Mouse (Mus musculus) heart, postnatal 25 days (tissue): ENCODE measurements around the gene Mrpl4. TPM values are rescaled to one million over a fixed set of nuclear protein-coding genes. Genes with fewer than 3 reads are reported as not detected.
A peak's percentile ranks its signal among the peaks of the same experiment; 100 is the strongest.

ENCODE experiments used
- DNase-seq: peaks from one replicate; pipeline ENCODE4 v3.0.0; 2022; ENCODE audit warnings: low spot score
- intact Hi-C: fragments of 180-260 bp; cut with DNase I; formaldehyde crosslinking; loops from one replicate; pipeline ENCODE4 v1.15.1; 2025
- total RNA-seq, 2 experiments: library from RNA; stranded (reverse); gene quantifications; 2 replicates each; pipeline ENCODE4 v1.2.3; 2021

Gene Mrpl4
- total RNA-seq, 2 experiments from 2014 or later = 143 to 144 TPM

DNA sequence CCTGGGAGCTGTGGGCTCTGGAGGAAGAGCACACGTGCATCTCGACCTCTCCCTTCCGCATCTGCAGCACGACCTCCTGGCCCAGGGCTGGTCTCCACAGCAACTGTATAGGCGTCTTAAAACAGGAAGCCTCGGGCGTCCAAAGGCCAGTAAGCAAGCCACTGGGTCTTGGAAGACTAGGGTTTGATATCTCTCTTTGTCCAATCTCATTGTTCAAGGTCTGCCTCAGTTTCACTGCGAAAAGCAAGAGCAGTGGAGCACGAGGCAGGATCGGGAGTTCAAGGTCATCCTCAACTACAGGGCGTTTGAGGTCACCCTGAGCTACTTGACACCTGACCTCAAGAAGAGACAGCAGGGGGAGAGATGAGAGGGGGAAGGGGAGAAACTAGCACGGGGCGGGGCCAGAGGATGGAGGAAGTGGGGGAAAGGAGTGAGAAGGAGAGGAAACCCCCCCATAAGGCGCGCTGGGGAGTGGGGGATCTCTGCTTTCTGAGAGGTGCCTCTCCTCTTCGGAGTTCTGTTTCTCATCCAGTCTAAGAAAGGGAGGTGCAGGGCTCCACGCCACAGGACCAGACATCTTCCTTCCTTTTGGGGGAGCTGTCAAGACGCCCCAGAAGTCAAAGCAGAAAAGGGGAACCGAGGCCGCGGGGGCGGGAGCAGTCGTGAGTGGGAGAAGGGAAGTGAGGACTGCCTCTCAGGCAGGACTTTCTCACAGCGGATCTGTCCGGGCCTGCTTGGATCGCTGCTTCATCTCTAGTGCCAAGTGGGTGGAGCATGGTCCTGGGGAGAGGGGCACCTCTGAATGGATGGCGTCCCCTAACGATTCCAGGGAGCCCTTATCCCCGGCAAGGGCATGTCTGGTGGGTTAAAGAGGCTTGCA is 12.4 kb downstream of the Mrpl4 start:
- peak; percentile 69 for DNase-seq
- intact Hi-C loops = no loop called here

DNA sequence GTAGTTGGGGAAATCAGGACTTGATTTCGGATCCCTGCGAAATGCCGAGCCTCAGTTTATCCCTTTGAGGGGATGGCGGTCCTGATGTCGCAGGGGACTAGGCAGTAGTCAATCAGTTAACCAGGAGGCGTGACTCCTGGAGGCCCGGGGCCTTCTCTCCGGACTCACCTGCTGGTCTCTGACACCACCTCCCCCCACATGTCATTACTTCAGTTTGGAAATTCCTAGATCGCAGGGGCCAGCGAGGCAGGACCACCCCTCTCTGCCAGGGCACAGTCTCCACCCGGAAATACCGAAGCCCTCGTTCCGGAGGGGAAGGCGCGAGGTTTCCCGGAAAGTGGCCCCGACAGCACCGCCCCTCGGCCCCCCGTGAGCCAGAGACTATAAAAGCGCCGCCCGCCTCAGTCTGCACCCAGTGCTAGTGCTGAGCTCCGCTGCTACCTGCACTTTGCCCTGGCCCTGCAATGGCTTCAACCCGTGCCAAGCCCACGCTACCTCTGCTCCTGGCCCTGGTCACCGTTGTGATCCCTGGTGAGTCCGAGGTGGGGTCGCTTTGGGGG is 13.1 kb downstream of the Mrpl4 start, which contains the start of gene Icam1:
TSS of gene Icam1 (plus strand) at position 415 of the 560 bp plus-strand sequence.
- intact Hi-C loops = no loop called here
- DNase-seq = peak; percentile 71

DNA sequence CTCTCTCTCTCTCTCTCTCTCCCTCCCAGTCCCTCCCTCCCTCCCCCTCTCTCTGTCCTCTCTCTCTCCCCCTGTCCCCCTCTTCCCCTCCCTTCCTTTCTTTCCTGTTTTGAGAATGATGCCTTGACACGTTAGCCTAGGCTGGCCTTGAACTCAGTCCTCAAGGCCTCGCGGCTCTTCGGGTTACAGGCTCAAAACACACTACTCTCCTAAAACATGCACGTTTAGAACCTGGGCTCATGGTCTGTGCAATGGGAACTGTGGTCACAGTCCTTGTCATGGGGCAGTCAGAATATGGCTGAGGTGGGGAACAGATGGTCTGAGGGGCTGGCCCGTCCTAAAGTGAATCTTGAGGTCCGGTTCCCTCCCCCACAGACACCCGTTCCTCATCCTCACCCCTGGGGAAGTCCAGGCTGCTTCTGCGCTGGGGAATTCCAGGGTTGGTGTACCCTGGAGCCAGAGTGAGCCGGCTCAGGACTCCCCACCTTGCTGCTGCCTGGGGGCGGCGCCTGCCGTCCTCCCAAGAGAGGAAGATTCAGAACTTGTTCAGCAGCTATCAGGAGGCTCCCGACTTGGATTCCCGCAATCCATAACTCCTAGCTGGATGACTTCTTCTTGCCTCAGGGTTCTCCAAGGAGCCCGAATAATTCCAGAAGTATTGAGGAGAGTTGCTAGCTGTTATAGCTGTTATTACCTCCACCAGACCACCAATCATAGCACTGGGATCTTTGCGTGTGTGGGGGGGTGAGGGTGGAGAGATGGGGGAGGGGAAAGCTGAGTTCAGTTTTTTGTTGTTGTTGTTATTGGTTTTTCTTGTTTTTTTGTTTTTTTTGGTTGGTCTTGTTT is 14.0 kb downstream of the Mrpl4 start:
- intact Hi-C loops = no loop called here
- DNase-seq = no peak

DNA sequence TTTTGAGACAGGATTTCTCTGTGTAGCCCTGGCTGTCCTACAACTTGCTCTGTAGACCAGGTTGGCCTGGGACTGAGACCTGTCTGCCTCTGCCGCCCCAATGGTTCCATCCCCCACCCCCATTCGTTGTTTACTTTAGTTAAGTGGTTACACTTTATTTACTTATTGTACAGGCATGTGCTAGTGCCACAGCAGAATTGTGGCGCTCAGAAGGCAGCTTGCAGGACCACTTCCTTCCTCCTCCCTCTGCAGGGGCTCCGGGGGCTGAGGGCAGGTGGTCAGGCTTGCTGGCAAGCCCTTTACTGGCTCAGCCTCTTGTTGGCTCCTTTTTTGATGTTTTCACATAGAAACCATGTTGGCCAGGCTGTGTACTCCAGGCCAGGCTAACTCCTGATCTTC is 14.6 kb downstream of the Mrpl4 start:
- DNase-seq = no peak
- intact Hi-C loops = no loop called here

DNA sequence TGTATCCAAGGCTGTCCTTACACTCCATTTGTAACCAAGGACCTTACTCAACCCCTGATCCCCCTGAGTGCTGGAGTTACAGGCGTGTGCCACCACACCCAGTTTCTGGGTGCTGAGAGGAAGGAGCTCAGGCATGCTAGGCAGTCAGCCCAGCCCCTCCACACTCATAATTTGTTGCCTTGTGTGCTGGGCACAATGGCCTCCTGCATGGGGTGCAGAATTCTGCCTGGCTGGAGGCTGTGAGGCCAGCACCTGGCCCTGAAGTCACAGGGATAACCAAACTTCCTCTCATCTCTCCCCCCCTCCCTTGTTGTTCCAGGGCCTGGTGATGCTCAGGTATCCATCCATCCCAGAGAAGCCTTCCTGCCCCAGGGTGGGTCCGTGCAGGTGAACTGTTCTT is 16.1 kb downstream of the Mrpl4 start:
- no peak for DNase-seq
- intact Hi-C loops = no loop called here

DNA sequence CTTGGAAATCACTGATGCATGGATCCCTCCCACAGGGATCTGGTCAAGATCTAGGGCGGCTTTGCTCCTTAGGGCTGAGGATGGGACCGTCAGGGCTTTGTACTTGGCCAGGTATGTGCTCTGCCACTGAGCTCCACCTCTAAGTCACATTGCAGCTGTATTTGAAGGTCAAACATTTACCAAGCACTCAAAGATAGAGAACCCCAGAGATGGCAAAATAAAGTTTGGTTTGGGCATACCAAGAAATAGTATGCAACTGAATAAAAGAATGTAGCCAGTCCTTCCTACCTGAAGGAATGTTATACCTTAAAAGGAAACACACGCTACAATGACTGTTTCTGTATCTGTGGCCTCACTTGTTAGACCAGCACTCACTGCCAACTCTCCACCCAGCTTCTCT is 18.8 kb downstream of the Mrpl4 start:
- intact Hi-C loops = no loop called here
- DNase-seq = no peak

DNA sequence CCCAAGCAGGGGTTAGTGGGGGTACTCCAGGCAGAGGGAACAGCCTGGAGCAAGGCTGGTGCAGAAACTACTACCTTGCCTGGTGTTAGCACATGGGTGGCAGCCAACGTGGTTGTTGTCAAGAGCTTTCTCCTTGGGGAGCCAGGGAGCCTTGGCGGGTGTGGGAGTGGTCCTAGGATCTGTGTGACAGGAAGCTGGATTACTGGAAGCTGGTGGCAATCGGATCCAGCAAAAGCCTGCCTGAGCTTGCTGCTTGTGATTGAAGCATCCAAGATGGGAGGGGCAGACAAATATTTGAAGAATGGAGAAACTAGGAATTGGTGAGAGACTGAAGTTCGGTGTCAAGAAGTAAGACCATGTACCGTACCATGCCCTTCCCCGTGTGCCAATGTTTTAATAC is 19.8 kb downstream of the Mrpl4 start:
- DNase-seq = no peak
- intact Hi-C loops = no loop called here

DNA sequence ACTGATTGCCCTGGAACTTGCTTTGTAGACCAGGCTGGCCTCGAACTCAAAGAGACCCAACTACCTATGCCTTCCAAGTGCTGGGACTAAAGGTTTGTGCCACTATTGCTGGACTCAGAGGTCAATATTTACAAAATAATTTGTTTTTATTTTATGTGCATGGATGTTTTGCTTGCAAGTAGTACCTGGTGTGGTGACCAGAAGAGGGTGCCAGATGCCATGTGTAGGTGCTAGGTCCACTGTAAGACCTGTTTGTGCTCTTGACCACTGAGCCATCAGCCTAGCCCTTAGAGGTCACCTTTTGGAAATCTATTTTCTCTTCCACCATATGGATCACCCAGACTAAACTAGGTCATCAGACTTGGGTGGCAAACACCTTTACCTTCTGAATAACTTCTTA is 20.2 kb downstream of the Mrpl4 start:
- intact Hi-C loops = no loop called here
- no peak for DNase-seq

DNA sequence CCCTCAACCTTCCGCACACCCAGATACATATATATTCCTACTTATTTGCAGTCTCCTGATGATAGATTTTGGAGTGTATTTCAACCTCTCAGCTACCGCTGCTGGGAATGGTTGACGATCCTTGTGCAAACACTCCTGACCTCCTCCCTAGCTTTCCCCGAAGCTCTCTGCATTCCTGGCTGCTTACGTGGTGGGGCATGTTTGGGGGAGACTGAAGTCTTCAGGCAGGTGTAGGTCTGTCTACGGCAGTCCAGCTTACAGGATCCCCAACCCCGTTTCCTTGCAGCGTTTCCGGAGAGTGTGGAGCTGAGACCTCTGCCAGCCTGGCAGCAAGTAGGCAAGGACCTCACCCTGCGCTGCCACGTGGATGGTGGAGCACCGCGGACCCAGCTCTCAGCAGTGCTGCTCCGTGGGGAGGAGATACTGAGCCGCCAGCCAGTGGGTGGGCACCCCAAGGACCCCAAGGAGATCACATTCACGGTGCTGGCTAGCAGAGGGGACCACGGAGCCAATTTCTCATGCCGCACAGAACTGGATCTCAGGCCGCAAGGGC is 22.8 kb downstream of the Mrpl4 start:
- no peak for DNase-seq
- intact Hi-C loops = no loop called here

DNA sequence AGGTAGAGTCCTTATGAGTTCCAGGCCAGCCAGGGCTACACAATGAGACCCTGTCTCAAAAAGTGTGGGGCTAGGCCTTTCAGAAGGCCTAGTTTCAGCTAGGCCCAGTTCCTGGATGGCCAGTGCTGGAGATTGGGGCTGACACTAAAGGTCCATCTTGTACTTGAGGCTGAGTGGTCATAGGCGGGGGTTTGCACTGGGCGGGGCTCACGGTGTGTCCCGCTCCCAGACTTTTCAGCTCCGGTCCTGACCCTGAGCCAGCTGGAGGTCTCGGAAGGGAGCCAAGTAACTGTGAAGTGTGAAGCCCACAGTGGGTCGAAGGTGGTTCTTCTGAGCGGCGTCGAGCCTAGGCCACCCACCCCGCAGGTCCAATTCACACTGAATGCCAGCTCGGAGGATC is 24.3 kb downstream of the Mrpl4 start:
- intact Hi-C loops = no loop called here
- DNase-seq = no peak

DNA sequence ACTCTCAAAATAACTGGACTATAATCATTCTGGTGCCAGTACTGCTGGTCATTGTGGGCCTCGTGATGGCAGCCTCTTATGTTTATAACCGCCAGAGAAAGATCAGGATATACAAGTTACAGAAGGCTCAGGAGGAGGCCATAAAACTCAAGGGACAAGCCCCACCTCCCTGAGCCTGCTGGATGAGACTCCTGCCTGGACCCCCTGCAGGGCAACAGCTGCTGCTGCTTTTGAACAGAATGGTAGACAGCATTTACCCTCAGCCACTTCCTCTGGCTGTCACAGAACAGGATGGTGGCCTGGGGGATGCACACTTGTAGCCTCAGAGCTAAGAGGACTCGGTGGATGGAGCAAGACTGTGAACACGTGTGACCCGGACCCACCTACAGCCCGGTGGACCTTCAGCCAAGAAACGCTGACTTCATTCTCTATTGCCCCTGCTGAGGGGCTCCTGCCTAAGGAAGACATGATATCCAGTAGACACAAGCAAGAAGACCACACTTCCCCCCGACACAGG is 25.3 kb downstream of the Mrpl4 start:
- intact Hi-C loops = loop anchor here (2.0 kb wide), 1 partner anchor 25 kb away; the partner anchor contains the start of gene Mrpl4
- no peak for DNase-seq

DNA sequence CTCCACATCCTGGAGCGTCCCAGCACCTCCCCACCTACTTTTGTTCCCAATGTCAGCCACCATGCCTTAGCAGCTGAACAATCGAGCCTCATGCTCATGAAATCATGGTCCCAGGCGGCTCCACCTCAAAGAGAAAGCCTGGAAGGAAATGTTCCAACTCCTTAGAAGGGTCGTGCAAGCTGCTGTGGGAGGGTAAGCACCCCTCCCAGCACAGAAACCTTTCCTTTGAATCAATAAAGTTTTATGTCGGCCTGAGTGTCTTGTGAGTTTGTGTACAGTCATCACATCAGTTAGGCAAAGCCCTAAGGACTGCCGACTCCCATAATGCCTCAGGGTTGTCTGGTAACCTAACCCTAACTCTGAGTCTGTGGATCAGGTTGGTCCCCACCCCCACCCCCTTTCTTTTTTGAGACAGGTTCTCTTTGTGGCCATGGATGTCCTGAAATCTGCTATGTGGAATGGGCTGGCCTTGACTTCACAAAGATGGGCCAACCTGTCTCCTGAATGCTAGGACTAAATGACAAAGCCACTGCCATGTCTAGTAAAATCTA is 26.1 kb downstream of the Mrpl4 start:
- DNase-seq = no peak
- intact Hi-C loops = loop anchor here (2.0 kb wide), 1 partner anchor 26 kb away; the partner anchor contains the start of gene Mrpl4

DNA sequence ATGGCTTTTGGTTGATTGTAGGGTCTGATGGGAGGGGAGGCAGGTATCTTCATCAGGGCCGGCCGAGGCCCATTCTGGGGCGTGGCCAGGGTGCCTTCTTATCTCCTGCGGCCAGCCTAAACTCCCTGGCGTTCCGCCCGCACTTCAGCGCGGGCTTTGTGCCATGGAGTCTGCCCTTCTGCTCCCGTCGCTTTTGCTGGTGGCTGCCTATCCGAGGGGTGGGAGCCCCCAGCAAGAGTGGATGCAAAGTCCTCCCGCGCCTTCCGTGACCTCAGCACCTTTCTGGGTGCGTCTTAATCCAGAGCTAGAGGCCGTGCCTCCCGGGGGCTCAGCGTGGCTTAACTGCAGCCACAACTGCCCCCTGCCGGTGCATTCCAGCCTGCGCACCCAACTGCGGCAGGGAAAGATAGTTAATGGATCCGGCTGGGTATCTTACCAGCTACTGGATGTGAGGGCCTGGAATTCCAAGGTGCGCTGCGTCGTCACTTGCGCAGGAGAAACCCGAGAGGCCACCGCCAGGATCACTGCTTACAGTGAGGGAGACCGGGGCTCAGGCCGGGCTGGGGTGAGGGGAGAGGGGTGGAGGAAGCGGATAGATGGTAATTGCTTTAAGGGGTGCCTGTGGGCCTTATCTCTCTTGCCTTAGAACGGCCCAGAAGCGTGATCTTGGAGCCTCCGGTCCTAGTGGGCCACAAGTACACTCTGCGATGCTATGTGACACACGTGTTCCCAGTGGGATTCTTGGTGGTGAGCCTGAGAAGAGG is 26.9 kb downstream of the Mrpl4 start, which contains the start of gene Icam4:
TSS of gene Icam4 (plus strand) at position 83 of the 764 bp plus-strand sequence.
- intact Hi-C loops = loop anchor here (2.0 to 5.0 kb wide), 2 partner anchors 27 to 108 kb away; partner anchors contain the start of gene Mrpl4
- peak; percentile 65 for DNase-seq

DNA sequence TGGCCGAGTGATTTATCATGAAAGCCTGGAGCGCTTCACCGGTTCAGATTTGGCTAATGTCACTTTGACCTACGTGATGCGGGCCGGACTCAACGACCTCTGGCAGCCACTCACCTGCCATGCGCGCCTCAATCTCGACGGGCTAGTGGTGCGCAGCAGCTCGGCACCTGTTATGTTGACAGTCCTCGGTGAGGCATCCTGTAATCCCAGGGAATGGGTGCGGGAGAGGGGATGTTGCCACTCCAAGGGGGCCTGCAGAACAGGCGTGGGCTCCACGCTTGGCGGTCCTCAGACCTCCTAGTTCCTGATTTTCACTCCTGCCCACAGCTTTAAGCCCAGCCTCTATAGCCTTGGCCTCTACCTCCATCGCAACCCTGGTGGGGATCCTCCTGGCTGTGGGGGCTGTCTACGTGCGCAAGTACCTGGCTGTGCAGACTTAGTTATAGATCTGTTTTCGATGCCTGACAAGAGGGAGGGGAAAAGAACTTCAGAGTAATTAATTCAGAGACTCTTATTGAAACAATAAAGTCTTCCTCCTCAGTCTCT is 27.6 kb downstream of the Mrpl4 start:
- DNase-seq = no peak
- intact Hi-C loops = loop anchor here (5.0 kb wide), 1 partner anchor 107 kb away; no protein-coding TSS in a partner anchor

DNA sequence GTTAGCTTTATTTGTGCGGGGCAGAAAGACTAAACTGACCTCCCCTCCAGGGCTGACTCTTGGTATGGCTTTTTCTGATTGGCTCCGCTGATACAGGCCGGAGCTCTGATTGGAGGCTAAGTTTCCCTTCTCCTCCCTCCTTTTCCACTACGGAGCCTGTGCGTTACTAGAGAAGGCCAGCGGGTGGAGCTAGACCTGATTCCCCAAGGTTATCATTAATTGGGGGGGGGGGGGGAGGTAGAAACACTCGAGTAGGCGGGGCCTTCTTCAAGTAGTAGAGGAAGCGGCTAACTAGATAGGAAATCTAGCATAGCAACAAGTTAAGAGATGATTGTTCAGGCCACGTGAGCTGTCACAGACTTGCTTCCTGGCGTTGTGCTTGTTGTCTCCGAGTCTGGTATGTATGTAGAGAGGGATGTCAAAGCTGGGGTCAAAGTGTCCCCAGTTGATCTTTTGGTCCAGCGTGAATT is 28.3 kb downstream of the Mrpl4 start:
- peak; percentile 79 for DNase-seq
- intact Hi-C loops = loop anchor here (5.0 kb wide), 1 partner anchor 106 kb away; no protein-coding TSS in a partner anchor

DNA sequence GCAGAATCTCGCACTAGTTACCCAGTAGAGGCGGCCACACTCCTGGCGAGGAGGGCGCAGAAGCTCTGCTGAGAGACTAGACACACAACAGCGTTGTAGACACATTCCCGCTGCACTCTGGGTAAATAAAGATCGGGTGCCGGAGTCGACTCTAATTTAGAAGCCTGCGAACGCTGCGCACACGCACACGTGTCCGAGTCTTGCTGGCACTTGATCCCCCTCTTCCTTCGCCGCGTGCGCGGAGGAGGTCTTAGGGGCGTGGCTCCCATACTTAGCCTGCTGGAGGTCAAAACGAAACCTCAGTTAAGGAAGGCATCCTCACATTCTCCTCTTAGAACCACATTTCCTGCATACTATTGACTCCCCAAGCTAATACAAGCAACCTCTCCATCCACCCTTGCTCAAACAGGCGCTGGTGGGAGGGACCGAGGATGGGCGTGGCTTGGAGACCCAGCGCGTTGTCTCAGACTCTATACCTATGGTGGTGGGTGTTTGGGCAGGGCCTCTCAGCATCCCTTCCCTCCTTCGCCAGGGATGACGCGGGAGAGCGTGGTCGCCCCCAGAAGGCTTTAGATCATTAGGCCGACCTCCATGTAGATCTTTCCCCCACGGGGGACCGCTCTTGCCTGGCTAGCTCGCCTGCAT is 28.8 kb downstream of the Mrpl4 start:
- intact Hi-C loops = loop anchor here (5.0 kb wide), 1 partner anchor 106 kb away; no protein-coding TSS in a partner anchor
- peak; percentile 43 for DNase-seq

DNA sequence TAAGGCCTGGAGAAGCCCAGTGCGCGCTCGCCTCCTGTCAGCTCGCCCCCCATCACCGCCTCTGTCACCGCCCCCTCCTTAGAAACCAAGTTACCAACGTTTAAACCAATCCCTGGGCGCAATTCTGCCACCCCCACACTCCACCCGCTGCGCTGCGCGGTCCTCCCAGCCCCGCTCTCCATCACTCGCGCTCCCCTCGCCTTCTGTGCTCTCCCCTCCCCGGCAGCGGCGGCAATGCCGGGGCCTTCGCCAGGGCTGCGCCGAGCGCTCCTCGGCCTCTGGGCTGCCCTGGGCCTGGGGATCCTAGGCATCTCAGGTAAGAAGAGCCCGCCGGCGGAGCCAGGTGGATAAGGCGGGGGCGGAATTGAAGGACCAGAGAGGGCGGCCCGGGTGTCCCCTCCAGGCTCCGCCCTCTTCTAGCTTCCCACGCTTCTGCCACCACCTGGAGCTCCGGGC is 29.4 kb downstream of the Mrpl4 start, which contains the start of gene Icam5:
TSS of gene Icam5 (plus strand) at position 178 of the 456 bp plus-strand sequence.
- DNase-seq = no peak
- intact Hi-C loops = loop anchor here (5.0 kb wide), 1 partner anchor 105 kb away; no protein-coding TSS in a partner anchor
